Mouse (Mus musculus): Measurements from ENCODE around the gene Mesp2. TPM values are rescaled to one million over a fixed set of nuclear protein-coding genes. Genes with fewer than 3 reads are reported as not detected.
"Not testable (repeated sequence)": the region's sequence is repeated elsewhere in the genome, so short reads cannot be mapped to it uniquely, and the experiment has no call there.

Gene Mesp2
- polyA plus RNA-seq, 1 experiment: 0.28 TPM

DNA sequence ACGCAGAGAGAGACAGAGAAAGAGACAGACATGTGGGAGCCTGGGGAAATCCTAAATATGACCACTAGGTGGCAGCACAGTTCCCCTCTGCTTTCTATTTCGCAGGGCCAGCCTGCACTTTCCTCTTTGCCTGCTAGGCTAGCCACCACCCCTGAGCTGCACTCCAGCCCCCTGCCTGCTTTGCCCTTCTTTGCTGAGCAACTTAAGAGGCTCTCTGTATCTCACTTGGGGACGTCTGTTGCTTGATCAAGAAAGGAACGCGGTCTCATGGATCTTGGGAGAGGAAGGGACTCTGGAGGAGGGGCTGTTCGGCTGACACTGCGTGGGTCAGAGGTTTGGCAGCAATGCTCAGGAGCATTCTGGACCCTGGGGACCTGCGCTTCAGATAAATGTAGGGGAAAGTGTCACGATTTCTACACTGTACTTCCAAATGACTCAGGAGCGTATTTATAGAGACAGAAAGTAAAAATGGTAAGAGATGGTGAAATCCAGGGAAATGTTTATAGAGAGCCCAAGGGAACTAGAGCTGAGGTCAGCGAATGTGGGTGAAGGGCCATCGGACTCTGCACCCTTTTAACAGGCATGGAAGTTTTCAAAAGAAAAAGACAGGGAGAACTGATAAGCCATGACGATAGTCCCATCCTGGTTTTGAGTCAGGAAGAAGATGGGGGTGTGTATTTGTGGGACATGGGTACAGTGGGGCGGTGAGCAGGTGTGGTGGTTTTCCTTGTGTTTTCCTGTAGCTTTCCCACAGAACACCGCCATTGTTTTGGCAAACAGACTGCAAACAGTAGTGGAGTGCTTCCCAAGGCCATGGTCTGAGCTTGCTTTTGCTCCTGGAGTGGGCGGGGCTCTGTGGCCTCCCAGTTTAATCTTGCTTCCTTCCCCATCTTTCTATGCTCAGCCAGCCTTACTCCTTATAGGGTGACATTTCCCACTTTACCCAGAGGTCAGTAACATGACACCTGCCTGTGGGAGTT is 29.6 kb upstream of the Mesp2 start:
- Histone ChIP-seq H3K27ac (ENCODE audit: insufficient read depth, low read depth, low read length) (peak overlapping the region; percentile 78), H3K27me3 (replicated peaks; ENCODE audit: control insufficient read depth, insufficient read depth, low read length) (no peaks in the 10 kb centered on the region), H3K4me3 (ENCODE audit: insufficient read depth, low read depth, low read length) (peak overlapping the region; percentile 51), H3K4me1 (ENCODE audit: control insufficient read depth, insufficient read depth, low read length) (peaks cover 13% of the 10 kb centered on the region), H3K36me3 (ENCODE audit: control insufficient read depth, insufficient read depth, low read length) (no peaks in the 10 kb centered on the region)
- peak; percentile 81 for DNase-seq
- TF ChIP-seq POLR2A (IDR thresholded peaks at IDR 0.05; ENCODE audit: low read depth, low read length): no peak
- TF ChIP-seq CTCF (conservative IDR thresholded peaks at IDR 0.05; ENCODE audit: insufficient read depth, insufficient read length, low read depth, low read length): peak; percentile 91
- WGBS: 22% methylated on average over 16 of the region's 16 CpGs

DNA sequence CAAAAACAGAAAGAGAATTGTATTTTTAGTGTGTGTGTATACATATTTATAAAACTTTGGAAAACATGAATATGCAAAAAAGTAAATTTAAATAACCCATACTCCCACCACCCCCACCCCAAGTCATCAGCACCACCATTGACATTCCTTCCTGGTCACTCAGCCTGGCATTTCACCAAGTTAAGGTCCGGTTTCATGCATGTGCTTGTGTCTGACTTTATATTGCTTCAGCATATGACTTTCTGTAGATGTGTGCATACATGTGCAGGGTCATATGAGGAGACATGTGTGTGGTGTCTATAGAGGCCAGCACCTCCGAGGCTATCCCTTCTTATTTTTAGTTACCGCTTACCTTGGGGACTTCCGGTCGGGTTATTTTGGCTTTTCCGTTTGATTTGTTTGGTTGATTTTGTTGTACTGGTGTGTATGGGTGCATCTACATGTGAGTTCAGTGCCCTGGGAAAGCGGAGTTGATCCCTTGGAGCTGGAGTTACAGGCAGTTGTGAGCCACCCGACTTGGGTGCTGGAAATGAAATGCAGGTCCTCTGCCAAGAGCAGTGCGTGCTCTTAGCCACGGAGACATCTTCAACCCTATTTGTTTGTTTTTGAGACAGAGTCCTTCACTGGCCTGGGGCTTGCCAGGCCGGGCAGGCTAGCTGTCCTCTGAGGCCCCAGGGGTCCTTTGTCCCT is 28.6 kb upstream of the Mesp2 start:
- 72% methylated on average over 11 of the region's 11 CpGs for WGBS
- H3K4me1 ChIP-seq (ENCODE audit: control insufficient read depth, insufficient read depth, low read length): peaks cover 13% of the 10 kb centered on the region
- H3K27me3 ChIP-seq (replicated peaks; ENCODE audit: control insufficient read depth, insufficient read depth, low read length): no peaks in the 10 kb centered on the region
- no peaks in the 10 kb centered on the region for H3K36me3 ChIP-seq (ENCODE audit: control insufficient read depth, insufficient read depth, low read length)
- no peak overlapping the region for H3K4me3 ChIP-seq (ENCODE audit: insufficient read depth, low read depth, low read length)
- peak; percentile 52 for DNase-seq
- no peak for TF ChIP-seq POLR2A (IDR thresholded peaks at IDR 0.05; ENCODE audit: low read depth, low read length)
- no peak for TF ChIP-seq CTCF (conservative IDR thresholded peaks at IDR 0.05; ENCODE audit: insufficient read depth, insufficient read length, low read depth, low read length)
- no peak overlapping the region for H3K27ac ChIP-seq (ENCODE audit: insufficient read depth, low read depth, low read length)

DNA sequence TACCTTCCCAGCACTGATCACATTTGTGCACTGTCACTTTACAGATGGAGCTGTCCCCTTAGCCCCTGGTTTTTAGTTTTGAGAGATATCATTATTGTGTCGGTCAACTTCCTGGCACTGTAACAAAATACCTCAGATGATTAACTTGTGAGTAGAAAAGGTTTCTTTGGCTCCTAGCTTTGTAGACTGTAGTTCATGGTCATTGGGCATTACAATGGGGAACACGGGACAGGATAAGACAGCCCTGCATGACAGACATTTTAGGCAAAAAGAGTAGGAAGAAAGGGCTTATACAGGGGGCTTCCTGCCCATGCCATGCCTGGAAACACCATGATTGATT is 28.0 kb upstream of the Mesp2 start:
- TF ChIP-seq POLR2A (IDR thresholded peaks at IDR 0.05; ENCODE audit: low read depth, low read length) (no peak), CTCF (conservative IDR thresholded peaks at IDR 0.05; ENCODE audit: insufficient read depth, insufficient read length, low read depth, low read length) (no peak)
- Histone ChIP-seq H3K27me3 (replicated peaks; ENCODE audit: control insufficient read depth, insufficient read depth, low read length) (no peaks in the 10 kb centered on the region), H3K36me3 (ENCODE audit: control insufficient read depth, insufficient read depth, low read length) (no peaks in the 10 kb centered on the region), H3K4me1 (ENCODE audit: control insufficient read depth, insufficient read depth, low read length) (peaks cover 13% of the 10 kb centered on the region), H3K4me3 (ENCODE audit: insufficient read depth, low read depth, low read length) (no peak overlapping the region), H3K27ac (ENCODE audit: insufficient read depth, low read depth, low read length) (no peak overlapping the region)
- DNase-seq: peak; percentile 58
- WGBS: 48% methylated on average over 2 of the region's 2 CpGs

DNA sequence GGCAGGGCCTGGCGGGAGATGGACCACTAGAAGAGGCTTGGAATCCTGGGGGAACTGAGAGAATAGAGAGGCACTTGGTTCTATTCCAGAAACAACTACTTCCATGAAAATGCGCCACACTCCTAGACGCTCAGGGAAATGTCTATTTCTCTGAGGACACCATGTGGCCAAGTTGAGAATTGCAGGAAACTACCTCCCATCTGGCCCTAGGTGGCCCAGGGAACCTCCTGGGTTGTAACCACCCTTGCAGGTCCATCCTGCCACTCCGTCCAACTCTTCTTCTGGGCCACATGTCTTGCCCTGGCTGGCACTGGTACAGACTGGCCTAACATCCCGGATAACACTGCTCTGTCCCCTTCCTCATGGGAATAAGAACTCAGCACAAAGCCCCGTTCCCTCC is 24.2 kb upstream of the Mesp2 start:
- 20% methylated on average over 6 of the region's 6 CpGs for WGBS
- H3K4me3 ChIP-seq (ENCODE audit: insufficient read depth, low read depth, low read length): no peak overlapping the region
- H3K4me1 ChIP-seq (ENCODE audit: control insufficient read depth, insufficient read depth, low read length): peaks cover 10% of the 10 kb centered on the region
- TF ChIP-seq POLR2A (IDR thresholded peaks at IDR 0.05; ENCODE audit: low read depth, low read length) (no peak), CTCF (conservative IDR thresholded peaks at IDR 0.05; ENCODE audit: insufficient read depth, insufficient read length, low read depth, low read length) (peak; percentile 76)
- no peaks in the 10 kb centered on the region for H3K36me3 ChIP-seq (ENCODE audit: control insufficient read depth, insufficient read depth, low read length)
- DNase-seq: peak; percentile 79
- H3K27ac ChIP-seq (ENCODE audit: insufficient read depth, low read depth, low read length): no peak overlapping the region
- H3K27me3 ChIP-seq (replicated peaks; ENCODE audit: control insufficient read depth, insufficient read depth, low read length): no peaks in the 10 kb centered on the region

DNA sequence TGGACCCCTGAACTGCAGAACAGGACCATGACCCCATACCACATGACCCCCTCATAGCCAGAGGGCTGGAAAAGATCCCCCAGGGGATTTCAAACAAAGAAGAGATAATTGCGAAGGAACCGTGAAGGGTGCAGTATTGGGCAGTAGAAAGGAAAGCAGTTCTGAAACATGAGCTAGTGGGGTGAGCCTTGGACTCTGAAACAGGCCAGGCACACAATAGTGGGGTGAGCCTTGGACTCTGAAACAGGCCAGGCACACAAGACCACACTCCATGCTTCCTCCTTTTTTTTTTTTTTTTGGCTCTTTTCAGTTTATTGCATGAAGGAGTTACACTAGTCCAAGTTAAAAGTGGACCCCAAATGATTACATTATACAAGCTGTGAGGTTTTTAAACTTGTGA is 20.7 kb upstream of the Mesp2 start:
- H3K4me1 ChIP-seq (ENCODE audit: control insufficient read depth, insufficient read depth, low read length); H3K27ac ChIP-seq (ENCODE audit: insufficient read depth, low read depth, low read length); H3K4me3 ChIP-seq (ENCODE audit: insufficient read depth, low read depth, low read length); DNase-seq; H3K36me3 ChIP-seq (ENCODE audit: control insufficient read depth, insufficient read depth, low read length); H3K27me3 ChIP-seq (replicated peaks; ENCODE audit: control insufficient read depth, insufficient read depth, low read length): not testable (repeated sequence)
- 82% methylated on average over 2 of the region's 2 CpGs for WGBS

DNA sequence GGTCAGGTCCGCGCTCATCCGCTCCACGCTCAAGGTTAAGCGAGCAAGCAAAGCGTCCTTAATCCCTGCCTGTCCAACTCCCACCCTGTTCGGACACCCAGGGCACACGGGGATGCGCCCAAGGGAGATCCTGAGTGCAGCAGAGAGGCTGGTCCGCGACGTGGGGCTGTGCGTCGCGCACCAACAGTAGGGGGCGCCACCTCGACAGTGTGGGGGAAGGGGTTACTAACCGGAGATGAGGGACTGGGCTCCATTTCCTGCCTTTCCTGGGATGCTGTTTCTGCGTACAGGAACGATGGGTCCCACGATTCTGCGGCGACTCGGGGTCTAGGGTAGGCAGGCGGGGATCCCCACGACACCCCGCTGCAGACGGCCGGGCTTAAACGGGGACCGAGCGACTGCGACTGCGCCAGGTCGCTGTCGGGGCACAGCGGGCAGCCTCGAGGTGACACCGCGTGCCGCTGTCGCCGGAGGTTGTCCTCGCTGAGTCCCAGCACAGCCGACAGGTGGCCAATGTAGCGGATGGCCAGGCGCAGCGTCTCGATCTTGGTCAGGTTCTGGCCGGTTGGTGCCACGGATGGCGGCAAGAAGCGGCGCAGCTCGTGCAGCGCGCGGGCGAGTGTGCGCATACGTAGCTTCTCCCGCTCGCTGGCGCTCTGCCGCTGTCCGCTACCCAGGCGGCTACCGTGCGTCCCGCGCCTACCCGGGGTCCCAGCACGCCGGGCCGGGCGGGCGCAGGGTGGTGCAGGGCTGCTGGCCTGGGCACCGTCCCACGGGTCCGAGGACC is 17.7 kb upstream of the Mesp2 start:
- 5% methylated on average over 80 of the region's 80 CpGs for WGBS
- H3K4me3 ChIP-seq (ENCODE audit: insufficient read depth, low read depth, low read length): peak overlapping the region; percentile 48
- H3K27me3 ChIP-seq (replicated peaks; ENCODE audit: control insufficient read depth, insufficient read depth, low read length): no peaks in the 10 kb centered on the region
- no peak overlapping the region for H3K27ac ChIP-seq (ENCODE audit: insufficient read depth, low read depth, low read length)
- DNase-seq: peak; percentile 33
- peak; percentile 70 for TF ChIP-seq CTCF (conservative IDR thresholded peaks at IDR 0.05; ENCODE audit: insufficient read depth, insufficient read length, low read depth, low read length)
- TF ChIP-seq POLR2A (IDR thresholded peaks at IDR 0.05; ENCODE audit: low read depth, low read length): no peak
- H3K4me1 ChIP-seq (ENCODE audit: control insufficient read depth, insufficient read depth, low read length): 0 out of 2 replicates have a peak, but pooled peaks cover 3% of the 10 kb centered on the region
- H3K36me3 ChIP-seq (ENCODE audit: control insufficient read depth, insufficient read depth, low read length): no peaks in the 10 kb centered on the region
